Mouse (Mus musculus): ENCODE results near the gene Cdkl1. TPM values are rescaled to one million over a fixed set of nuclear protein-coding genes. Genes with fewer than 3 reads are reported as not detected.

Gene Cdkl1
- total and polyA plus RNA-seq, 2 experiments from 2014 or later: 26.7 to 28.3 TPM

DNA sequence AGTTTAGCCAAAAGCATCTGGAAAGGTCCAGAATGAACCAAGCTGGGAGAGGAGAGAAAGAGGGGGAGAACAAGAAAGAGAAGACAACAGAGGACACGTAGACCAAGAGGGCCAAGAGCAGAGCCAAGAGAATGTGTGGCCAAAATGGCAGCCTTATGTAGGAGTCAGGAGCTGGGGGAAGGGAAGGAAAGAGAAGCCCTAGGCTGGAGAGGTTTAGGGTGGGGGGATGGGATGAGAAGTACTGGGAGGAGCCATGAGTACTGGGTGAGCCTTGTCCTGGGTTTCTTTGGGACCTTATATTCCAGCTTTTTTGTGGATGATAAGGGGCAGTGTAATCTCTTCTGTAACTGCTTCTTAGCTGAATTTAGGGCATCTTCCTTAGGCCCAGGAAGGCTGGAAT is 61.8 kb downstream of the Cdkl1 start:
- no peaks in the 10 kb centered on the region for H3K36me3 ChIP-seq (ENCODE audit: insufficient read depth, low read length)
- 91% methylated on average over 1 of the region's 1 CpGs for WGBS
- ATAC-seq: no peak

DNA sequence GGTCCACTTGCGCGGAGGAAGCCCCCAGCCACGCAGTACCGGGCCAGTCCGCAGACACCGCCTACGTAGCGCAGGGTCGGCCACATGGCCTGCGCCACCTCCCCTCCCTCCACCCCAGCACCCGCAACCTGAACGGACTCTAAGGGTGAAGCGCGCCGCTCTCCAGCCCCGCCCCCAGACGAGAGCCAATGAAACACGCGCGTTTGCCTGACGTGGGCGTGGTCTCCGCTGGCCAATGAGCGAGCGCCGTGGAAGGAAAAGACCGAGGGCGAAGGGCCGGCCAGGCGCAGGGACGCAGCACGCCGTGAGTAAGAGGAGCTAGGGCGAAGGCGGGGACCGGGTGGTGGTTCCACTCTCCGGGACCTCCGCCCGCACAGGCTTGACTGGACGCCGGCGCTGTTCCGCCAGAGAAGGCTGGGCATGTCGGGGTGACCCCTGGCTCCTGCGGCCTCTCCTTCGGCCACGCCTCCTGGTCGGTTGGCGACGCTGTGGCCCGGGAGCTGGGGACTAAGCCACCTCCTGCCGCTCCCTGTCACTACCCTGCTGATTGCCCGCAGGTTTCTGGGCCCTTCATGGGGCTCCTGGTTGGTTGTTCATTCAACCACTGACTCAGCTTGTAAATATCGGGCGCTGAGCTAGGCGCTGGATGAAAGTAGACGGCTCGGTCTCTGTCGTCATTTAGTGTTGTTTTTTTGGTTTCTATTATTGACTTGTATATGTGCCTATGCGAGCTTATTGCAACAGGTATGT is 66.2 kb downstream of the Cdkl1 start, which contains the start of the genes L2hgdh and Atp5s:
Gene L2hgdh, minus strand, starts transcription at position 163 of the 750 bp plus-strand sequence.
Gene Atp5s, plus strand, starts transcription at position 240 of the 750 bp plus-strand sequence.
- no peak for TF ChIP-seq CTCF (IDR thresholded peaks at IDR 0.05; ENCODE audit: low read depth)

More for the DNA sequence above, 61.8 kb downstream of the Cdkl1 start:
- Histone ChIP-seq H3K4me2 (ENCODE audit: low read depth, low read length) (no peak overlapping the region), H3K9ac (replicated peaks; ENCODE audit: low read length) (no peak overlapping the region), H3K27me3 (ENCODE audit: insufficient read depth, low read length) (no peaks in the 10 kb centered on the region), H3K4me1 (ENCODE audit: insufficient read depth, low read length) (no peaks in the 10 kb centered on the region), H3K9me3 (ENCODE audit: low read length) (no peaks in the 10 kb centered on the region), H3K27ac (no peak overlapping the region), H3K4me3 (ENCODE audit: low read length) (no peak overlapping the region)
- no peak for TF ChIP-seq CTCF (IDR thresholded peaks at IDR 0.05; ENCODE audit: low read depth)
- no peak for DNase-seq (ENCODE audit: low spot score)

GRCm38 (mm10) chr12:69724018-69724710 is 66.9 kb downstream of the Cdkl1 start:
- peak; percentile 2; the same call in 1 of the 2 replicates for ATAC-seq

More for the DNA sequence above, 66.2 kb downstream of the Cdkl1 start, which contains the start of the genes L2hgdh and Atp5s:
- ATAC-seq (peak; percentile 97), DNase-seq (ENCODE audit: low spot score) (peak; percentile 97)
- WGBS: under 1% methylated on average over 60 of the region's 60 CpGs
- H3K4me1 ChIP-seq (ENCODE audit: insufficient read depth, low read length): 0 out of 2 replicates have a peak, but pooled peaks cover 5% of the 10 kb centered on the region
- H3K9me3 ChIP-seq (ENCODE audit: low read length): no peaks in the 10 kb centered on the region
- H3K9ac ChIP-seq (replicated peaks; ENCODE audit: low read length): peak within 1 kb of the TSS; percentile 75
- H3K4me3 ChIP-seq (ENCODE audit: low read length): peak within 1 kb of the TSS; percentile 76
- peak within 1 kb of the TSS; percentile 78 for H3K27ac ChIP-seq
- no peaks in the 10 kb centered on the region for H3K27me3 ChIP-seq (ENCODE audit: insufficient read depth, low read length)
- peak within 1 kb of the TSS; percentile 77 for H3K4me2 ChIP-seq (ENCODE audit: low read depth, low read length)
- H3K36me3 ChIP-seq (ENCODE audit: insufficient read depth, low read length): no peaks in the 10 kb centered on the region

DNA sequence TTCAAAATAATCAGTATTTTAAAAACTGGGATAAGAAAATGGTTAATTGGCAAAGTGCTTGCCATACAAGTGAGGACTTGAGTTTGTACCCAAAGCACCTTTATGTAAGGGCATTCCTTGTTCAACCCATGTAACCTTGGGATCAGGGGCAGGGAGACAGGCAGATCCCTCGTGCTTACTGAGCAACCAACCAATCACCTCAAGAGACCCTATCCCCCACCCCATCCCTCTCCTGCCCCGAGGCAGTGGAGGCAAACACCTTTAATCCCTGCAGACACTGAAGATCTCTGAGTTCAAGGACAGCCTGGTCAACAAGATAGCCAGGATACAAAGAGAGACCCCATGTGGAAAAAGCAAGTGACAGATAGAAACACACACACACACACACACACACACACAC is 67.7 kb downstream of the Cdkl1 start:
- ATAC-seq (no peak), DNase-seq (ENCODE audit: low spot score) (no peak)
- WGBS: 71% methylated on average over 2 of the region's 2 CpGs
- no peak overlapping the region for H3K9ac ChIP-seq (replicated peaks; ENCODE audit: low read length)
- H3K36me3 ChIP-seq (ENCODE audit: insufficient read depth, low read length): no peaks in the 10 kb centered on the region
- H3K4me1 ChIP-seq (ENCODE audit: insufficient read depth, low read length): 0 out of 2 replicates have a peak, but pooled peaks cover 5% of the 10 kb centered on the region
- H3K9me3 ChIP-seq (ENCODE audit: low read length): 0 out of 2 replicates have a peak, but pooled peaks cover 2% of the 10 kb centered on the region
- TF ChIP-seq CTCF (IDR thresholded peaks at IDR 0.05; ENCODE audit: low read depth): no peak
- no peaks in the 10 kb centered on the region for H3K27me3 ChIP-seq (ENCODE audit: insufficient read depth, low read length)
- H3K4me2 ChIP-seq (ENCODE audit: low read depth, low read length): peak overlapping the region; percentile 77
- H3K27ac ChIP-seq: no peak overlapping the region
- no peak overlapping the region for H3K4me3 ChIP-seq (ENCODE audit: low read length)

More at GRCm38 (mm10) chr12:69724018-69724710, 66.9 kb downstream of the Cdkl1 start:
- WGBS: 4% methylated on average over 24 of the region's 24 CpGs
- Histone ChIP-seq H3K4me3 (ENCODE audit: low read length) (peak overlapping the region; percentile 76), H3K9me3 (ENCODE audit: low read length) (0 out of 2 replicates have a peak, but pooled peaks cover 2% of the 10 kb centered on the region), H3K27ac (peak overlapping the region; percentile 78), H3K27me3 (ENCODE audit: insufficient read depth, low read length) (no peaks in the 10 kb centered on the region), H3K4me2 (ENCODE audit: low read depth, low read length) (peak overlapping the region; percentile 77), H3K9ac (replicated peaks; ENCODE audit: low read length) (peak overlapping the region; percentile 75), H3K36me3 (ENCODE audit: insufficient read depth, low read length) (no peaks in the 10 kb centered on the region), H3K4me1 (ENCODE audit: insufficient read depth, low read length) (0 out of 2 replicates have a peak, but pooled peaks cover 5% of the 10 kb centered on the region)
- peak; percentile 3 for DNase-seq (ENCODE audit: low spot score)
- no peak for TF ChIP-seq CTCF (IDR thresholded peaks at IDR 0.05; ENCODE audit: low read depth)

GRCm38 (mm10) chr12:69722857-69723256 is 68.2 kb downstream of the Cdkl1 start:
- no peak overlapping the region for H3K9ac ChIP-seq (replicated peaks; ENCODE audit: low read length)

DNA sequence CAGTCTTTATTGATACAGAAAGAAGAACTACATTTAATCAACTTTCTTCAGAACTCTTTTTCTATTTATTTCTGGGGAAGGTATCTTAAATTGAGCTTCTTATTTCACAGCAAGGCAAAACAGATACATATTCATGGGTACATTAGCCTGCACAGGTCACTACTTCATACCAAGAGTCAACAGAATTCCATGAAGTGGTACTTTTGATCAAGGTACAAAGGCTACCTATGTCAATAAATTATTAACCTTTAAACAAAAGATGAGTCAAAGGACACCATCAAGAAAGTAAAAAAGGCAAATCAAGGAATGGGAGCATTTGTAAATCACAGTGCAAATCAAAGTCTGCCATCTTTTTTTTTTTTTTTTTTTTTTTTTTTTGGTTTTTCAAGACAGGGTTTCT is 77.4 kb downstream of the Cdkl1 start:
- no peaks in the 10 kb centered on the region for H3K36me3 ChIP-seq (ENCODE audit: insufficient read depth, low read length)
- no peak overlapping the region for H3K27ac ChIP-seq
- DNase-seq (ENCODE audit: low spot score) (no peak), ATAC-seq (no peak)
- no peaks in the 10 kb centered on the region for H3K9me3 ChIP-seq (ENCODE audit: low read length)
- TF ChIP-seq CTCF (IDR thresholded peaks at IDR 0.05; ENCODE audit: low read depth): no peak
- no peaks in the 10 kb centered on the region for H3K4me1 ChIP-seq (ENCODE audit: insufficient read depth, low read length)
- no peaks in the 10 kb centered on the region for H3K27me3 ChIP-seq (ENCODE audit: insufficient read depth, low read length)
- H3K4me2 ChIP-seq (ENCODE audit: low read depth, low read length): no peak overlapping the region
- no peak overlapping the region for H3K9ac ChIP-seq (replicated peaks; ENCODE audit: low read length)
- H3K4me3 ChIP-seq (ENCODE audit: low read length): no peak overlapping the region

More at GRCm38 (mm10) chr12:69722857-69723256, 68.2 kb downstream of the Cdkl1 start:
- H3K27me3 ChIP-seq (ENCODE audit: insufficient read depth, low read length): no peaks in the 10 kb centered on the region
- H3K4me1 ChIP-seq (ENCODE audit: insufficient read depth, low read length): 0 out of 2 replicates have a peak, but pooled peaks cover 5% of the 10 kb centered on the region
- 66% methylated on average over 3 of the region's 3 CpGs for WGBS
- DNase-seq (ENCODE audit: low spot score): no peak
- H3K4me2 ChIP-seq (ENCODE audit: low read depth, low read length): no peak overlapping the region
- no peak for TF ChIP-seq CTCF (IDR thresholded peaks at IDR 0.05; ENCODE audit: low read depth)
- no peaks in the 10 kb centered on the region for H3K36me3 ChIP-seq (ENCODE audit: insufficient read depth, low read length)
- no peak overlapping the region for H3K27ac ChIP-seq
- no peak overlapping the region for H3K4me3 ChIP-seq (ENCODE audit: low read length)
- no peak for ATAC-seq
- 0 out of 2 replicates have a peak, but pooled peaks cover 2% of the 10 kb centered on the region for H3K9me3 ChIP-seq (ENCODE audit: low read length)
